Mouse (Mus musculus) MEL (cell line): ENCODE data around the gene Gys1. TPM values are rescaled to one million over a fixed set of nuclear protein-coding genes. Genes with fewer than 3 reads are reported as not detected.
A peak's percentile ranks its signal among the peaks of the same experiment; 100 is the strongest.

Source experiments
- DNase-seq: peaks from one replicate; pipeline ENCODE4 v3.0.0; 2011; ENCODE audit warnings: low read depth, low spot score
- H3K27ac ChIP-seq: 2 replicates; pipeline ENCODE4 v1.5.1; 2012; ENCODE audit warnings: low read depth, mild to moderate bottlenecking, control low read depth, low read length, moderate library complexity; ENCODE audit not compliant: control insufficient read depth
- H3K27me3 ChIP-seq, 2 experiments: fragments of 150-350 bp in 1 of 2; sonication (generic) in 1 of 2; 2 replicates each; pipeline ENCODE4 v1.6.1; 2012; ENCODE audit warnings: low read length in 2 of 2, mild to moderate bottlenecking in 2 of 2, improper control_type of control experiment in 1 of 2, moderate library complexity in 1 of 2; ENCODE audit not compliant: insufficient read depth in 2 of 2, control insufficient read depth in 1 of 2
- H3K36me3 ChIP-seq, 2 experiments: 2 replicates each; pipeline ENCODE4 v1.6.1; 2012 to 2014; ENCODE audit warnings: low read length in 2 of 2, improper control_type of control experiment in 1 of 2, inconsistent platforms in 1 of 2, mild to moderate bottlenecking in 1 of 2; ENCODE audit not compliant: insufficient read depth in 2 of 2, control insufficient read depth in 1 of 2
- H3K4me1 ChIP-seq, 2 experiments: fragments of 150-350 bp in 1 of 2; sonication (generic) in 1 of 2; 2 replicates each; pipeline ENCODE4 v1.6.1; 2012; ENCODE audit warnings: low read length in 2 of 2, improper control_type of control experiment in 1 of 2, mild to moderate bottlenecking in 1 of 2; ENCODE audit not compliant: insufficient read depth in 2 of 2, control insufficient read depth in 1 of 2
- H3K4me3 ChIP-seq, 2 experiments: fragments of 150-350 bp in 1 of 2; sonication (generic) in 1 of 2; 2 replicates each; pipeline ENCODE4 v1.5.1; 2012; ENCODE audit warnings: low read depth in 2 of 2, low read length in 2 of 2, mild to moderate bottlenecking in 2 of 2, moderate library complexity in 2 of 2, control low read depth in 1 of 2, improper control_type of control experiment in 1 of 2; ENCODE audit not compliant: control insufficient read depth in 1 of 2, insufficient read depth in 1 of 2
- H3K79me2 ChIP-seq: 2 replicates; pipeline ENCODE4 v1.6.1; 2012; ENCODE audit warnings: mild to moderate bottlenecking, low read length, moderate library complexity; ENCODE audit not compliant: control insufficient read depth, poor library complexity, insufficient read depth
- H3K9ac ChIP-seq: 2 replicates; pipeline ENCODE4 v1.6.1; 2012; ENCODE audit warnings: low read depth, mild to moderate bottlenecking, control low read depth, low read length, moderate library complexity; ENCODE audit not compliant: control insufficient read depth, poor library complexity, severe bottlenecking
- H3K9me3 ChIP-seq: fragments of 150-350 bp; sonication (generic); replicated peaks from 2 replicates; pipeline ENCODE4 v1.6.1; 2012; ENCODE audit warnings: mild to moderate bottlenecking, low read length, improper control_type of control experiment, moderate library complexity; ENCODE audit not compliant: insufficient read depth
- CHD2 ChIP-seq: IDR thresholded peaks from 2 replicates; pipeline ENCODE4 v1.6.1; 2011; ENCODE audit warnings: low read length, improper control_type of control experiment
- E2F4 ChIP-seq: IDR thresholded peaks from 2 replicates; pipeline ENCODE4 v1.6.1; 2011; ENCODE audit warnings: low read depth, low read length, improper control_type of control experiment, borderline replicate concordance
- ELF1 ChIP-seq: IDR thresholded peaks from 2 replicates; pipeline ENCODE4 v1.6.1; 2014; ENCODE audit warnings: low read depth, mild to moderate bottlenecking, inconsistent platforms, low read length, improper control_type of control experiment, moderate library complexity
- GABPA ChIP-seq: IDR thresholded peaks from 2 replicates; pipeline ENCODE4 v1.6.1; 2012; ENCODE audit warnings: low read depth, mild to moderate bottlenecking, inconsistent platforms, low read length, improper control_type of control experiment, moderate library complexity
- HCFC1 ChIP-seq: IDR thresholded peaks from 2 replicates; pipeline ENCODE4 v1.6.1; 2012; ENCODE audit warnings: low read depth, mild to moderate bottlenecking, inconsistent platforms, low read length, improper control_type of control experiment, moderate library complexity
- JUND ChIP-seq: IDR thresholded peaks from 2 replicates; pipeline ENCODE4 v1.6.1; 2011; ENCODE audit warnings: low read depth, mild to moderate bottlenecking, improper control_type of control experiment, low read length
- MAX ChIP-seq: IDR thresholded peaks from 2 replicates; pipeline ENCODE4 v1.6.1; 2011; ENCODE audit warnings: low read length, improper control_type of control experiment
- MEF2A ChIP-seq: IDR thresholded peaks from 2 replicates; pipeline ENCODE4 v1.6.1; 2014; ENCODE audit warnings: low read depth, mild to moderate bottlenecking, inconsistent platforms, low read length, improper control_type of control experiment; ENCODE audit not compliant: poor library complexity, insufficient replicate concordance, severe bottlenecking; ENCODE audit errors: extremely low read depth
- MXI1 ChIP-seq: IDR thresholded peaks from 2 replicates; pipeline ENCODE4 v1.6.1; 2011; ENCODE audit warnings: mild to moderate bottlenecking, low read depth, low read length, improper control_type of control experiment
- MYC ChIP-seq: IDR thresholded peaks from 2 replicates; pipeline ENCODE4 v1.6.1; 2011; ENCODE audit warnings: low read depth, mild to moderate bottlenecking, low read length, improper control_type of control experiment, moderate library complexity
- NELFE ChIP-seq: IDR thresholded peaks from 2 replicates; pipeline ENCODE4 v1.6.1; 2011; ENCODE audit warnings: low read depth, low read length, improper control_type of control experiment
- NRF1 ChIP-seq: IDR thresholded peaks from 2 replicates; pipeline ENCODE4 v1.6.1; 2014; ENCODE audit warnings: low read depth, mild to moderate bottlenecking, inconsistent platforms, low read length, improper control_type of control experiment, moderate library complexity; ENCODE audit not compliant: poor library complexity, insufficient read depth, severe bottlenecking
- POLR2AphosphoS5 ChIP-seq: IDR thresholded peaks from 2 replicates; pipeline ENCODE4 v1.6.1; 2012; ENCODE audit warnings: low read depth, borderline replicate concordance, mild to moderate bottlenecking, inconsistent platforms, low read length, moderate library complexity, mixed read lengths
- SMC3 ChIP-seq: IDR thresholded peaks from 2 replicates; pipeline ENCODE4 v1.6.1; 2011; ENCODE audit warnings: low read depth, low read length, improper control_type of control experiment
- TAL1 ChIP-seq: IDR thresholded peaks from 2 replicates; pipeline ENCODE4 v1.6.1; 2012; ENCODE audit warnings: mild to moderate bottlenecking, inconsistent platforms, low read length, moderate library complexity, mixed read lengths
- TBP ChIP-seq: IDR thresholded peaks from 2 replicates; pipeline ENCODE4 v1.8.0; 2011; ENCODE audit warnings: low read depth, low read length, improper control_type of control experiment
- UBTF ChIP-seq: IDR thresholded peaks from 2 replicates; pipeline ENCODE4 v1.6.1; 2012; ENCODE audit warnings: low read depth, mild to moderate bottlenecking, inconsistent platforms, low read length, improper control_type of control experiment, moderate library complexity, borderline replicate concordance; ENCODE audit not compliant: insufficient read depth
- ZC3H11A ChIP-seq: IDR thresholded peaks from 2 replicates; pipeline ENCODE4 v1.6.1; 2012; ENCODE audit warnings: low read depth, mild to moderate bottlenecking, inconsistent platforms, low read length, improper control_type of control experiment
- ZMIZ1 ChIP-seq: IDR thresholded peaks from 2 replicates; pipeline ENCODE4 v1.6.1; 2012; ENCODE audit warnings: low read depth, mild to moderate bottlenecking, inconsistent platforms, low read length, improper control_type of control experiment, moderate library complexity
- ZNF384 ChIP-seq: IDR thresholded peaks from 2 replicates; pipeline ENCODE4 v1.6.1; 2012; ENCODE audit warnings: low read depth, mild to moderate bottlenecking, inconsistent platforms, low read length, improper control_type of control experiment
- polyA plus RNA-seq, 2 experiments: library from polyadenylated mRNA; stranded (reverse) in 1 of 2; unstranded in 1 of 2; fragments of >175 nt in 1 of 2; fragments of >200 nt in 1 of 2; gene quantifications; 2 replicates each; pipeline versions ENCODE4 v1.2.1 to v1.2.4; 2012; ENCODE audit warnings: low replicate concordance in 2 of 2, low read depth in 1 of 2; ENCODE audit not compliant: insufficient read length in 2 of 2, insufficient read depth in 1 of 2, missing spikeins in 1 of 2
- total RNA-seq: library from RNA; depleted of rRNA; stranded (reverse); fragments of 300-350 nt; gene quantifications from 2 replicates; pipeline ENCODE4 v1.2.3, GENCODE M21; 2012

Gene Gys1
- total and polyA plus RNA-seq, 3 experiments, result 12.8 to 46.9 TPM; not detected in 1

- TF ChIP-seq MYC, result 0 out of 2 replicates have a peak, but pooled peaks have one; percentile 55
- TF ChIP-seq TBP, result peak; percentile 90
- TF ChIP-seq E2F4, result no peak
- TF ChIP-seq UBTF, result no peak
- TF ChIP-seq ELF1, result peak; percentile 28; the same call in 1 of the 2 replicates
- no peak for TF ChIP-seq MEF2A
- TF ChIP-seq NRF1, result no peak
- TF ChIP-seq ZC3H11A, result no peak
Measured at GRCm38 (mm10) chr7:45460860-45461314, 26.2 kb downstream of the Gys1 start (continued).

- H3K79me2 ChIP-seq, result peaks cover 38% of the 10 kb centered on the region
- no peaks in the 10 kb centered on the region for H3K27me3 ChIP-seq
- no peak for DNase-seq
- no peak overlapping the region; a peak in 1 of 4 replicates for H3K4me3 ChIP-seq
- TF ChIP-seq MEF2A (no peak), UBTF (no peak), GABPA (no peak), MAX (no peak), HCFC1 (no peak), ZC3H11A (no peak), CHD2 (no peak), MXI1 (no peak), POLR2AphosphoS5 (no peak), SMC3 (no peak), TBP (no peak)
- peaks cover 7 to 27% of the 10 kb centered on the region in 2 experiments for H3K36me3 ChIP-seq
- peak overlapping the region; percentile 76 for H3K9ac ChIP-seq
- peak overlapping the region; percentile 96 for H3K27ac ChIP-seq
- peaks cover 7 to 33% of the 10 kb centered on the region in 2 experiments; a peak in 3 of 4 replicates for H3K4me1 ChIP-seq
- H3K9me3 ChIP-seq, result no peaks in the 10 kb centered on the region
Measured at GRCm38 (mm10) chr7:45461326-45461725, 26.7 kb downstream of the Gys1 start.

- TF ChIP-seq E2F4 (no peak), ZNF384 (no peak), NELFE (no peak), MAX (no peak), MYC (no peak), TAL1 (no peak), NRF1 (no peak), GABPA (no peak), JUND (no peak), CHD2 (no peak), ZMIZ1 (no peak)
- H3K36me3 ChIP-seq, result peaks cover 7 to 26% of the 10 kb centered on the region in 2 experiments
- H3K9me3 ChIP-seq, result no peaks in the 10 kb centered on the region
- H3K9ac ChIP-seq, result no peak overlapping the region
- H3K27me3 ChIP-seq, result no peaks in the 10 kb centered on the region
- peaks cover 7 to 29% of the 10 kb centered on the region in 2 experiments; a peak in 3 of 4 replicates for H3K4me1 ChIP-seq
- H3K4me3 ChIP-seq, result no peak overlapping the region
- H3K27ac ChIP-seq, result 0 out of 2 replicates have a peak overlapping the region, but pooled peaks have one; percentile 7
- H3K79me2 ChIP-seq, result peaks cover 41% of the 10 kb centered on the region
- DNase-seq, result no peak
Measured at GRCm38 (mm10) chr7:45461781-45462180, 27.1 kb downstream of the Gys1 start.
